Mouse (Mus musculus) retina, postnatal 7 days (tissue): ENCODE measurements at regions not wholly inside any gene's neighbourhood (a gene's known extent, or its start where the extent isn't known, plus 50 kb on each side); places are given as distances from the start of the nearest gene placed in this dataset.

Source experiments
- DNase-seq: peaks from one replicate; pipeline ENCODE4 v3.0.0-alpha.2; 2012; ENCODE audit warnings: low read depth, low spot score

DNA sequence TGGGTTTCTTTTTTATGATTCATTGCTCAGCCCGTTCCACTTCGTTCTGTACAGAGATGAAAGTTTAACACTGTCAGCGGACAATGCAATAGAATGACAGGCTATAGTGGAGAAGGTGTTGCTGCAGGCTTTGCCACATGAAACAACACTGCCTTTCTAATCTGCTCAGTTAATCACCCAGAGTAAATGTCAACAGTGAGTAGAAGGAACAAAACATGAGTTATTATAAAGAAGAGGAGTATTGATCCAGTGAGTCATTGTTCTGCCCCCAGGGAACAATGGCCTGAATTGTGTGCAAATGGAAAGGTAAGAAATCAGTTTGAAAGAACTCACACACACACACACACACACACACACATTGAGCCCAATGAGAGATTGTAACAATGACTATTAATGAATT, 118.2 kb downstream of the Qrsl1 start:
- DNase-seq, result no peak

DNA sequence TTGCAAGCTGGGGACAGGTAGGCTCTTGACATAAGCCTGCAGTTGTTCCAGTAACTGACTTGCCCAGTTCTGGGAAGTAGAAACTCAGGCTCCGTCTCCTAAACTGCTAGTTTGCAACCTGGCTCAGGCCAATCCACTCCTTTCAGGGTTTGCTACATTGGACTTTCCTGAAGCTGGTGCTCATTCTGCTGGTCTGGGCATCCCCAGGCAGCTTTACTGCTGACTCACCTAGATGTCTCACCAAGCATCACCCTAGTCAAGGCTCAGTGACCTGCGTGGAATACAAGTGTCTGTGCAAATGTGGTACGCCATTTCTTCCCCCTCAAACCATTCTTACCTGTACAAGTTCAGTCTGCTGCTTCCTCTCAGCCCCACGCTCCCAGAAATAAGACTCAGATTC, 110.8 kb downstream of the Qrsl1 start:
- no peak for DNase-seq

DNA sequence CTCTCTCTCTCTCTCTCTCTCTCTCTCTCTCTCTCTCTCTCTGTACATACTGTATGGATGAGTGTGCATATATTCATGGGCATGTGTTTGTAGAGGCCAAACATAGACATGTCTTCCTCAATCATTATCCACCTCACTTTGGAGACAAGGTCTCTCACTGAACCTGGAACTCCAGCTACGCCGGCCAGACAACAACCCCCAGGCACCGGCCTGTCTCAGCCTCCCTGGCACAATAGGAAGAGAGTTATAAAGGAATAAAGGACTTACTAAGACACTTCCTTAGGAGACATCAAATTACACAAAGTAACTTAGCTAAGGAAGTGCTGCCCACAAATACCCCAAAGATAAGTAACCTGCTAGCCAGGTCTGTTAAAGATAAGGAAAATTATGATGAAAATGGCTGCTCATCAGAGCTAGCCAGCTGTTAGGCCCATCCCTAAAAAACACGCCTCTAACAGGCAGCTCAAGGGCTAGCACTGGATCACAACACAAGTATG, 110.0 kb downstream of the Qrsl1 start:
- DNase-seq, result no peak

DNA sequence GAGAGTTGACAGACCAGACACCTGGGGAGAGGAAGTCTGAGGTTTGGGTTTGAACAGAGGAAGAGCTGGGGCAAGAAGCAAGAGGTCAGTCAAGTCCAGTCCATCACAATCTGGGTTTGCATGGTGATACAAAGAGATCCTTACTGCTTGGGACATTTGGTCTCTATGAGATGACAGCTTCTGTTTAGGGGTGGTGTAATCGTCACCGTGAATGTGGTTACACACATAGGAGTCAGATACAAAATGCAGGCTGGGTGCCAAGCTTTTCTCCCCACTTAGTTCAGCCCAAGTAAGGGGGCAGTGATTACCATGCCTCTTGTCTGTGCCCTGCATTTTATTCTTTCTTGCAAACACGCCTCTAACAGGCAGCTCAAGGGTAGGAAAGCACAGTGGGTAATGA, 108.9 kb downstream of the Qrsl1 start:
- no peak for DNase-seq

DNA sequence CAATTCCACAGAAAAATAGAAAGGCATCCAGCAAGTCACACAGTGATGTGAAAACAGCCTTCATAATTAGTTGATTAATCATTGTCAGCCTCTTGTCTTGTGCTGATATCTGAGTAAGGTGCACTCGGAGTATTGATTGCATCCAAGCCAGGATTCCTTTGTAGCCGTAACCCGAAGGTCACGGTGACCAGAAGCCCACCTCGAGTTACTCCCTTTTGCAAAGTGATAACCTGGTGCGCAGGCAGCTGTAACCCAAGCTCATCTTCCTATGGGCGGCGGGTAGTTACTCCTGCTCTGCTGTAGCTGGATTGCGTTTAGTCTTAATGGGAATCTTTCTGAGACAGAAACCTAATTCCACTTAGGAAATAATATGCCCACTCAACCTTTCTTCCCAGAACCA, 107.0 kb downstream of the Qrsl1 start:
- no peak for DNase-seq

DNA sequence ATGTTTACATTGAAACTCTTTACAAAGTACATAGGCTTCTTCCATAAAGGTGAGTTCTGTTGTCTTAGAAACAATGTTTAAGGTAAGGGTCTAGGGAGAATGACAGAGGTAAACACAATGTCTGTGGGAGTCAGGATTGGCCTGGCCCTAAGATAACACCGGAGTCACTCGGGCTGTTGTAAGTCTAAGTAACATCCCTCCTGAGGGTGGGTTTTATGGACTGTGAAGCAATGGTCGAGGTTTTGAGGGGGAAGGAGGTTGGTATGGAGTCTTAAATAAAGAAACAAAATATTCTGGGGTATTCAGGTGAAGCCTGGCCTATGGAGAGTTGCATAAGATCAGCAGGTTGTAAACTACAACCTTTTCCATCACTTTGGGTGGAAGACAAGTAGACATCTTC, 101.5 kb downstream of the Qrsl1 start:
- no peak for DNase-seq

DNA sequence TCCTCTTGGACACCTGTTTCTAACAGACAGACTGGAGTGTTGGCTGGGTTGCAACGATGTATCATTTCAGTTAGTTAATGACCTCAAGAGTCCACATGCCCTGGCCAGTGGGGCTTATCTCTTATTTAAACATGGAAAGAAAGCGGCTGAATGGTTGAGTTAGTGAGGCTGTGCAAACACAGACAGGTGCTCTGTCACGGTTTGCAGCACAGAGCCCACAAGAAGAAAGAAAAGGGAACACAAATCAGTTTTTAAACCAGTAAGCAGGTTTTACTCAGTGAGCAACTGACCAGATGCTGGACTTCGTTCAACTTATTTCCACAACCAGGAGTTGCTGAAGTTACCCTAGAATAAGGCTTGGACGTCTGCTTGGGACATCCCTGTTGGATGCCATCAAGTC, 86.3 kb downstream of the Qrsl1 start:
- DNase-seq, result no peak

DNA sequence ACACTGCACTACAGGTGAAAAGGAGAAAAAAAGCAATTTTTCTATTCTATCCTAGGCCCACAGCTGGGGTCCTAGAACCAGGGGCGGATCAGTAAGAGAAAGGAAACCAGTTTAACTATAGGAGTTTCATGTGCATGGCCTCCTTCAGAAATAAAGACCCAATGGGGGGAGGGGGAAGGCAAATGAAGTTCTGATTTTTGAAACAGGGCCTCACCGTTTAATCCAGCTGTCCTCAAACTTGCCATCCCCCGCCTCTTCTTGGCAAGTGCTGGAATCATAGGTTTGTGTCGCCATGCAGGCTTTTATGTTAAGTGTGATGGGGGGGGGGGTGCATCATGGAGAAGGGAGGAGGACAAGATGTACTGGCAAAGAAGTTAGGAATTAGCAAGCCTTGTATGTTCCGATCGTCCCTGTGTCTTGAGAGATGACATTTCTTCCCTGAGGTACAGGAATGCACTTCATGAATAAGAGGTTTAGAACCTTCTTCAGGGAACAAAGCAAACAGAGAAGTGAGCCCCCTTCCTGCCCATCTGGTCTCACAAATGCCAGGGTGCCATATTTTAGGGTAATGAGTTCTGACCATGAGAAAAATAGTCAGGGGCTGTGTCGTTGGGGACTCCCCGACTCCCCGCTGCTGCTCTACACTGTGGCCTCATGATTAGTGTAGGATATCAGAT, 83.9 kb downstream of the Qrsl1 start:
- DNase-seq, result no peak

DNA sequence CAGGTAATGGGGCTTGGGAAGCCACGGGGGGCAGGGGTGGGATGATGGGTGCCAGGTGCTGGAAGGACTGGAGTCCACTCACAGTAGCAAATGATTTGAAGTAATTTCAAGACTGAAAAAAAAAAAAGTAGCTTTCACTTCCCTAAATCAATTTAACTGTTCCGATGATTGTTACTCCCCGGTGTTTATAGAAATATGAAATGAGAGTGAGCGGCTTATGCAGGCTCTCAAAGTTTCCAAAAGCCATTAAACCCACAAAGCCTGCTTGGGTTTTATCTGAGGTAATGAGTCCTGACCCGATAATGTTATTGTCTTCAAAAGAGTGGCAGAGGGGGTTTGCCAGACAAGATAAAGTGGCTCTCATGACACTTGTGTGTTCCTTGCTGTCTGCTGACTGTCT, 82.9 kb downstream of the Qrsl1 start:
- no peak for DNase-seq

DNA sequence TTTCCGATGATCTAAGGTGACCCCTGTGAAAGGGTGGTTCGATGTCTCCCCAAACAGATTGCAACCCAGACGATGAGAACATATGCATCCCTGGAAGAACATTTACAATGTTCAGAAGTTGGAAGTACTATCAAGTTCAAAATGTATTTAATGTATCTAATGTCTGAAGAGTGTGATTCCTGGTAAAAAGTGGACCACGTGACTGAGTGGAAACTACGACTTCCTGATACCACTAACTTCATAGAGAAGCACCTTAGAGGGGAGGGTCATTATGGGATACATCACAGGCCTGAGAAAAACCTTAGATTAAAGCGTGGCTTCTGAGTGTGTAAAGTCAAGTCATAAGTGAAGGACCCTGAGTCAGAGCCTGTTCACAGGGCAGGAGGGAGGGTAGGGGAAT, 82.1 kb downstream of the Qrsl1 start:
- DNase-seq, result no peak

DNA sequence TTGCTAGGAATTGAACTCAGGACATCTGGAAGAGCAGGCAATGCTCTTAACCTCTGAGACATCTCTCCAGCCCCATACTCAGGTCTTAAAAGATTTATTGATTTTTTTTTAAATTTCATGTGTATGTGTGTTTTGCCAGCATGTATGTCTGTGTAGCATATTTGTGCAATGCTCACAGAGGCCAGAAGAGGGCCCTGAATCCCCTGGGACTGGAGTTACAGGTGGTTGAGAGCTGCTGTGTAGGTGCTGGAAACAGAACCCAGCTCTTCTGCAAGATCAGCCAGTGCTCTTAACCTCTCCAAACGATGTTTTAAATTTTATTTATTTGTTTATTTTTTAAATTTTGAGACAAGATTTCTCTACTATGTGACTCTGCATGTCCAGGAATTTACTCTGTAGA, 78.9 kb downstream of the Qrsl1 start:
- no peak for DNase-seq

DNA sequence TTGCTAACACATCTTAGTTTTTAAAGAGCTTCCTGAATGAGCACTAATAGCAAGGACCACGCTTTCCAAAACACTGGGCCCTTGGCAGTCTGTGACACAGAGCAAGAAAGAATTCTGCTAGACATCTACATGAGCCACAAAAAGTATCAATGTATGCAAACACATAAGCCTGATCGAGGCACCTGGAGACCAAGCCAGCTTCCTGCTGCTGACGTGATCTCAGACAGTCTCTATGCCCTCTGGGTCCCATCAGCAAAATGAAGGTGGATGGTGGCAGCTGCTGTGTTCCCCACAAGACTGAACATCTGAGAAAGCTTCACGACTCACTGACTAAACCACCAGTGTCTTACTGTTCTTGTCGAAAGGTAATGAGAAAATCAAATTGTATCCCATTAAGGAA, 77.5 kb downstream of the Qrsl1 start:
- DNase-seq, result no peak
